12 mouse cellular contexts compared by ENCODE assay signal in genomic region chr17:30232698-30233097, GRCm38 (mm10).
DNase-seq lines count a peak whose midpoint lies in the region; ATAC-seq and TF ChIP-seq lines count a peak whose summit lies in the region.
"Had no signal": no experiment of that assay in that cellular context is flagged by ENCODE, and none has a peak within 500 bp of the region (broad histone marks: within the 10 kb centered on the region; RNA-seq: fewer than 3 reads in every experiment).

No protein-coding gene starts in this region.

- 0 out of 2 replicates have a peak overlapping the region, but pooled peaks have one; percentile 23 for H3K27ac ChIP-seq in hindbrain, embryonic 10.5 days
- no peak overlapping the region for H3K27ac ChIP-seq in hindbrain, embryonic 16.5 days (ENCODE audit: low read depth, low read length)
- no peak overlapping the region for H3K27ac ChIP-seq in hindbrain, embryonic 12.5 days
- H3K27ac ChIP-seq in stomach, postnatal 0 days (replicated peaks) = no peak overlapping the region
- H3K27ac ChIP-seq: embryonic facial prominence, embryonic 15.5 days; lung, embryonic 15.5 days had no signal

- WGBS in hindbrain, embryonic 10.5 days = 49% methylated on average over 4 of the region's 4 CpGs
- WGBS in hindbrain, embryonic 16.5 days = 38% methylated on average over 4 of the region's 4 CpGs
- 38% methylated on average over 4 of the region's 4 CpGs for WGBS in hindbrain, embryonic 12.5 days
- WGBS in stomach, postnatal 0 days = 54% methylated on average over 4 of the region's 4 CpGs

- peaks cover 41% of the 10 kb centered on the region for H3K4me1 ChIP-seq in hindbrain, embryonic 10.5 days (replicated peaks)
- peaks cover 27% of the 10 kb centered on the region for H3K4me1 ChIP-seq in hindbrain, embryonic 16.5 days (ENCODE audit: control insufficient read depth, insufficient read depth, low read depth, low read length)
- H3K4me1 ChIP-seq in hindbrain, embryonic 12.5 days = peaks cover 51% of the 10 kb centered on the region
- H3K4me1 ChIP-seq in stomach, postnatal 0 days (replicated peaks; ENCODE audit: control insufficient read depth, insufficient read depth) = no peaks in the 10 kb centered on the region; the same call in 1 of the 2 replicates

- no peak for TF ChIP-seq EP300 in stomach, postnatal 0 days (optimal IDR thresholded peaks at IDR 0.05)

- H3K27me3 ChIP-seq in hindbrain, embryonic 10.5 days (ENCODE audit: insufficient read depth, poor library complexity, severe bottlenecking) = no peaks in the 10 kb centered on the region
- H3K27me3 ChIP-seq in hindbrain, embryonic 16.5 days (replicated peaks; ENCODE audit: control insufficient read depth, insufficient read depth, low read length) = no peaks in the 10 kb centered on the region
- H3K27me3 ChIP-seq in hindbrain, embryonic 12.5 days = no peaks in the 10 kb centered on the region
- no peaks in the 10 kb centered on the region for H3K27me3 ChIP-seq in stomach, postnatal 0 days (ENCODE audit: control insufficient read depth, insufficient read depth, low read length)
- H3K27me3 ChIP-seq: embryonic facial prominence, embryonic 15.5 days; lung, embryonic 15.5 days had no signal

- H3K4me2 ChIP-seq in hindbrain, embryonic 16.5 days (ENCODE audit: low read length) = no peak overlapping the region
- H3K4me2 ChIP-seq in hindbrain, embryonic 12.5 days (replicated peaks) = no peak overlapping the region
- no peak overlapping the region for H3K4me2 ChIP-seq in stomach, postnatal 0 days (replicated peaks; ENCODE audit: low read depth)
- H3K4me2 ChIP-seq: embryonic facial prominence, embryonic 15.5 days; lung, embryonic 15.5 days had no signal

- H3K36me3 ChIP-seq in hindbrain, embryonic 10.5 days = 0 out of 2 replicates have a peak, but pooled peaks cover 4% of the 10 kb centered on the region
- H3K36me3 ChIP-seq in hindbrain, embryonic 16.5 days (ENCODE audit: control insufficient read depth, insufficient read depth, low read length) = no peaks in the 10 kb centered on the region
- H3K36me3 ChIP-seq in hindbrain, embryonic 12.5 days = no peaks in the 10 kb centered on the region
- H3K36me3 ChIP-seq in stomach, postnatal 0 days (ENCODE audit: control insufficient read depth, insufficient read depth, low read length) = no peaks in the 10 kb centered on the region
- H3K36me3 ChIP-seq: embryonic facial prominence, embryonic 15.5 days; lung, embryonic 15.5 days had no signal

- no peaks in the 10 kb centered on the region for H3K9me3 ChIP-seq in hindbrain, embryonic 10.5 days
- H3K9me3 ChIP-seq in hindbrain, embryonic 16.5 days (ENCODE audit: control insufficient read depth, low read length) = no peaks in the 10 kb centered on the region
- no peaks in the 10 kb centered on the region for H3K9me3 ChIP-seq in hindbrain, embryonic 12.5 days (replicated peaks)
- H3K9me3 ChIP-seq in stomach, postnatal 0 days (ENCODE audit: control insufficient read depth, low read length) = no peaks in the 10 kb centered on the region
- H3K9me3 ChIP-seq: embryonic facial prominence, embryonic 15.5 days; lung, embryonic 15.5 days had no signal

- peak; percentile 55 for DNase-seq in hindbrain, embryonic 10.5 days (ENCODE audit: low spot score)
- DNase-seq in thymus, postnatal 4 days = peak; percentile 33
- no peak for DNase-seq in thymus, postnatal 36 days
- DNase-seq in stomach, postnatal 0 days (ENCODE audit: low spot score) = no peak
- no peak for DNase-seq in spleen, postnatal 4 days (ENCODE audit: low spot score in 2 of 2)
- no peak for DNase-seq in urinary bladder, adult 2 months (ENCODE audit: low spot score)
- DNase-seq: right cerebral cortex, postnatal 4 days; thymus, adult 18-20 months had no signal

- ATAC-seq in hindbrain, embryonic 16.5 days = no peak
- peak; percentile 61 for ATAC-seq in hindbrain, embryonic 12.5 days (ENCODE audit: low FRiP score)
- peak; percentile 21; the same call in 1 of the 2 replicates for ATAC-seq in stomach, postnatal 0 days (ENCODE audit: low FRiP score, low TSS enrichment)

- no peak overlapping the region for H3K9ac ChIP-seq in hindbrain, embryonic 16.5 days (ENCODE audit: low read depth, low read length)
- no peak overlapping the region for H3K9ac ChIP-seq in hindbrain, embryonic 12.5 days
- no peak overlapping the region for H3K9ac ChIP-seq in stomach, postnatal 0 days (ENCODE audit: low read length)
- H3K9ac ChIP-seq: embryonic facial prominence, embryonic 15.5 days; lung, embryonic 15.5 days had no signal

- no peak overlapping the region for H3K4me3 ChIP-seq in hindbrain, embryonic 10.5 days
- no peak overlapping the region for H3K4me3 ChIP-seq in hindbrain, embryonic 16.5 days (ENCODE audit: low read length)
- no peak overlapping the region for H3K4me3 ChIP-seq in hindbrain, embryonic 12.5 days
- no peak overlapping the region for H3K4me3 ChIP-seq in stomach, postnatal 0 days (ENCODE audit: low read depth, low read length)
- H3K4me3 ChIP-seq: embryonic facial prominence, embryonic 15.5 days; lung, embryonic 15.5 days had no signal

- peak; percentile 57 for TF ChIP-seq CTCF in stomach, postnatal 0 days (IDR thresholded peaks at IDR 0.05; ENCODE audit: low read depth)

Comparison
In these comparisons a context has a peak if more than half of its experiments do, and no peak if none do; other contexts are left out.
1. DNase-seq: peak in hindbrain, embryonic 10.5 days (single experiment) and thymus, postnatal 4 days (single experiment); none in thymus, postnatal 36 days (0 of 2), stomach, postnatal 0 days (single experiment), spleen, postnatal 4 days (0 of 2) and urinary bladder, adult 2 months (single experiment).